Mouse (Mus musculus) activated CD4-positive, CD25-positive, alpha-beta regulatory T cell (primary cell): Measurements from ENCODE around the gene Sox11. TPM values are rescaled to one million over a fixed set of nuclear protein-coding genes. Genes with fewer than 3 reads are reported as not detected.

Experiments used
- polyA plus RNA-seq, 2 experiments: library from polyadenylated mRNA; unstranded; fragments of 100-300 nt; shearing (Covaris generic); gene quantifications; one replicate each; pipeline ENCODE4 v1.2.1; 2017

The Sox11 gene
- under 1 TPM in 1 of 2 experiments, not detected in 1; 0.17 TPM for polyA plus RNA-seq

DNA sequence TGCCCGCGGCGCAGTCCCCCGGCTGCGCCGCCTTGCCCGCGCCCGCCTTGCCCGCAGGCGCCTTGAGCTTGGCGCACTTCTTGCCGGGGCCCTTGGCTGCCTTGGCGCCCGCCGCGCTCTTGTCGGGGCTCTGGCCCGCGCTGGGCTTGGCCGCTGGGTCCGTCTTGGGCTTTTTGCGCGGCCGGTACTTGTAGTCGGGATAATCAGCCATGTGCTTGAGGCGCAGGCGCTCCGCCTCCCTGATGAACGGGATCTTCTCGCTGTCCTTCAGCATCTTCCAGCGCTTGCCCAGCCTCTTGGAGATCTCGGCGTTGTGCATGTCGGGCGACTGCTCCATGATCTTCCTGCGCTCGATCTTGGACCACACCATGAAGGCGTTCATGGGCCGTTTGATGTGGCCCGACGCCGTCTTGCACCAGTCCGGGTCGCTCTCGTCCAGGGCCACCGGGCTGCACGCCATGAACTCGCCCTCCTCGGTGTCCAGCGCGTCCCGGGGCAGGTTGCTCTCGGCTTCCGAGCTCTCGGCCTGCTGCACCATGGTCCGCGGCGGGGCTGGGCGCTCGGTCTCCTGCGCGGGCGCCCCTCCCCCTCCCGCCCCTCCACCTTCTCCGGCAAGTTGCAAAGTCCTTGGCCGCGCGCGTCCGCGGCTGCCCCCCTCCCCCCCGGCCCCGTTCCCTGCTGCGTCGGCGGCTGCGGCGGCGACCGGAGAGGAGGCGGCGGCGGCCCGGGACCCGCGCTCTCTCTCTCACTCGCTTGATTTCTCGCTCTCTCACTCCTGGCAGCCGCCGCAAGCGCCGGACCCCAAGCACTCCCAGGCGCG lies at the start of gene Sox11:
Gene Sox11, minus strand, starts transcription at position 704 of the 820 bp plus-strand sequence.

